Mouse (Mus musculus): ENCODE data around the gene Ocln. TPM values are rescaled to one million over a fixed set of nuclear protein-coding genes. Genes with fewer than 3 reads are reported as not detected.
"Not testable (repeated sequence)": the region's sequence is repeated elsewhere in the genome, so short reads cannot be mapped to it uniquely, and the experiment has no call there.

The Ocln gene
- polyA plus RNA-seq, 1 experiment: 14.6 TPM

DNA sequence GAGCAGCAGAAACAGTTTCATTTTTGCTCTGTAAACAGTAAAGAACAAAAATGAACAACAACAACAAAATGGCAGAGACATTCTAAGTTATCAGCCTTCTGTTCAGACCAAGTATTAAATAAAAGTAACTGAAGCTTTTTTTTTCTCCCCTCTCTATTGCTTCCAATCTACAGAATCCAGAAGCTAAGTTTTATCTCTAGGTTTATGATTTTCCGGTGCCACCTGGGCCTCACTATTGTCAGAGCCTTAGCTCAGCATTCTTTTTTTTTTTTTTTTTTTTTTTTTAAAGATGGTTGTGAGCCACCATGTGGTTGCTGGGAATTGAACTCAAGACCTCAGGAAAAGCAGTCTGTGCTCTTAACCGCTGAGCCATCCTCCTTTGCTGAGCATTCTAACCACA lies 39.7 kb downstream of the Ocln start:
- H3K27me3 ChIP-seq (ENCODE audit: control insufficient read depth, insufficient read depth, low read length, poor library complexity, severe bottlenecking): no peaks in the 10 kb centered on the region
- H3K4me3 ChIP-seq (ENCODE audit: low read depth, low read length): no peak overlapping the region
- TF ChIP-seq CTCF (IDR thresholded peaks at IDR 0.05; ENCODE audit: low read depth, low read length) (no peak), POLR2A (IDR thresholded peaks at IDR 0.05; ENCODE audit: insufficient read depth, low read length) (no peak), EP300 (IDR thresholded peaks at IDR 0.05; ENCODE audit: insufficient read depth, low read depth, low read length) (no peak)
- no peaks in the 10 kb centered on the region for H3K9me3 ChIP-seq (replicated peaks; ENCODE audit: control insufficient read depth, insufficient read depth, low read length, poor library complexity, severe bottlenecking)
- no peak overlapping the region for H3K27ac ChIP-seq (ENCODE audit: insufficient read depth, low read length)
- no peak overlapping the region for H3K9ac ChIP-seq (ENCODE audit: low read depth, poor library complexity, severe bottlenecking)
- H3K4me1 ChIP-seq (ENCODE audit: control insufficient read depth, insufficient read depth, low read length): no peaks in the 10 kb centered on the region
- no peaks in the 10 kb centered on the region for H3K36me3 ChIP-seq (ENCODE audit: control insufficient read depth, insufficient read depth, low read length, poor library complexity, severe bottlenecking)

DNA sequence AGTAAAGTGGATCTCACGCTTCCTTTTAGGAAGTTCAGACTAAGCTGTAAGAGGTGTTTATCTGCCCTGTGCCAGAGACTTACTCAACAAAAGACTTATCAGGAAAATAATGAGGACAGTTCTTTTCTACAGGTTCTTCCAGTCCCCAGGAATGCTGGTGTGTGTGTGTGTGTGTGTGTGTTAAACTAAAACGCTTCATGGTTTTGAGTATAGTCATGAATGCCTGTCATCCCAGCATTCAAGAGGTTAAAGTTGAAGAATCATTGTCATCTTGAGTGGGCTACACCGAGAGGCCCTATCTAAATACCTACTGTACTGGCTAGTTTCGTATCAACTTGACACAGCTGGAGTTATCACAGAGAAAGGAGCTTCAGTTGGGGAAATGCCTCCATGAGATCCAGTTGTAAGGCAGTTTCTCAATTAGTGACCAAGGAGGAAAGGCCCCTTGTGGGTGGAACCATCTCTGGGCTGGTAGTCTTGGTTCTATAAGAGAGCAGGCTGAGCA lies 40.6 kb downstream of the Ocln start:
- Histone ChIP-seq H3K36me3 (ENCODE audit: control insufficient read depth, insufficient read depth, low read length, poor library complexity, severe bottlenecking) (no peaks in the 10 kb centered on the region), H3K27ac (ENCODE audit: insufficient read depth, low read length) (no peak overlapping the region), H3K9ac (ENCODE audit: low read depth, poor library complexity, severe bottlenecking) (no peak overlapping the region), H3K4me3 (ENCODE audit: low read depth, low read length) (no peak overlapping the region), H3K4me1 (ENCODE audit: control insufficient read depth, insufficient read depth, low read length) (no peaks in the 10 kb centered on the region), H3K27me3 (ENCODE audit: control insufficient read depth, insufficient read depth, low read length, poor library complexity, severe bottlenecking) (no peaks in the 10 kb centered on the region), H3K9me3 (replicated peaks; ENCODE audit: control insufficient read depth, insufficient read depth, low read length, poor library complexity, severe bottlenecking) (no peaks in the 10 kb centered on the region)
- no peak for TF ChIP-seq POLR2A (IDR thresholded peaks at IDR 0.05; ENCODE audit: insufficient read depth, low read length)
- TF ChIP-seq CTCF (IDR thresholded peaks at IDR 0.05; ENCODE audit: low read depth, low read length): no peak
- no peak for TF ChIP-seq EP300 (IDR thresholded peaks at IDR 0.05; ENCODE audit: insufficient read depth, low read depth, low read length)

DNA sequence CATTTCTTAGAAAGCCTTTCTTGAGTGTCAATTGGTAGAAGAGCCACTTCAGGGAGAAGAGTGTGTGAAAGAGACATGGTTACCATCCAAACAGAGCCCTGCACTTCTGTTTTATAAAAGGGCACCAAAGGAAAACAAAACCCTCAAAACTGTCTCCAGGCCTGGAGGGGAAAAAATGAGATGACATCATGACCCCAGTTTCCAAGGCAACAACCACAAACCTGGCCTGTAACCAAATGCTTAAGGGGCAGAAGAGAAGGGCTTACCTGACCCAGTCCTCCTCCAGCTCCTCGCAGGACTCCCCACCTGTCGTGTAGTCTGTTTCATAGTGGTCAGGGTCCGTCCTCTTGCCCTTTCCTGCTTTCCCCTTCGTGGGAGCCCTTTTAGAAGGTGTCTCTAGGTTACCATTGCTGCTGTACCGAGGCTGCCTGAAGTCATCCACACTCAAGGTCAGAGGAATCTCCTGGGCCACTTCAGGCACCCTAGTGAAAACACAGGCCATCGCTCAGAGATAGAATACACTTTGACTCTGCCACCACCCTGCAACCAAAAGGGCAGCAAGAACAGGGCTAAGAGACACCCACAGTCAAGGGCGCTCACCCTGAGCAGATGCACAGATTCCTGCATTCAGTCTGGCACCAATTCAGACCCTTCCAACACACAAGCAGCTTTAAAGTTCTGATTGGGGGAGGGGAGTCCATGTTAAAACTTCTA lies 41.2 kb downstream of the Ocln start:
- no peaks in the 10 kb centered on the region for H3K36me3 ChIP-seq (ENCODE audit: control insufficient read depth, insufficient read depth, low read length, poor library complexity, severe bottlenecking)
- H3K27ac ChIP-seq (ENCODE audit: insufficient read depth, low read length): no peak overlapping the region
- no peaks in the 10 kb centered on the region for H3K27me3 ChIP-seq (ENCODE audit: control insufficient read depth, insufficient read depth, low read length, poor library complexity, severe bottlenecking)
- H3K9ac ChIP-seq (ENCODE audit: low read depth, poor library complexity, severe bottlenecking): no peak overlapping the region
- no peaks in the 10 kb centered on the region for H3K4me1 ChIP-seq (ENCODE audit: control insufficient read depth, insufficient read depth, low read length)
- no peaks in the 10 kb centered on the region for H3K9me3 ChIP-seq (replicated peaks; ENCODE audit: control insufficient read depth, insufficient read depth, low read length, poor library complexity, severe bottlenecking)
- TF ChIP-seq CTCF (IDR thresholded peaks at IDR 0.05; ENCODE audit: low read depth, low read length) (no peak), EP300 (IDR thresholded peaks at IDR 0.05; ENCODE audit: insufficient read depth, low read depth, low read length) (no peak)
- H3K4me3 ChIP-seq (ENCODE audit: low read depth, low read length): no peak overlapping the region

DNA sequence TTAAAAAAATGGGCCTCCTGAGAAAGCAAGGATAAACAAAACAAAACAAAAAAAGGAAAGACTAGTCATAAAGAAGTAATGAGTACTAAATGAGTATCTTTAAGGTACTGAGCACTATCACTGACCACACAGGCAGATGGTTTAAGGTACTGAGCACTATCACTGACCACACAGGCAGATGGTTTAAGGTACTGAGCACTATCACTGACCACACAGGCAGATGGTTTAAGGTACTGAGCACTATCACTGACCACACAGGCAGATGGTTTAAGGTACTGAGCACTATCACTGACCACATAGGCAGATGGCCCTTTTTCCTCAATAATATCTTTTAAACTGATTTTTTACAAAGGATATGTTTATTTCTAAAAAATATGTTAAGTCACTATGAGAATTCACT lies 52.9 kb downstream of the Ocln start:
- not testable (repeated sequence) for H3K4me1 ChIP-seq (ENCODE audit: control insufficient read depth, insufficient read depth, low read length); H3K27me3 ChIP-seq (ENCODE audit: control insufficient read depth, insufficient read depth, low read length, poor library complexity, severe bottlenecking); H3K9me3 ChIP-seq (replicated peaks; ENCODE audit: control insufficient read depth, insufficient read depth, low read length, poor library complexity, severe bottlenecking); H3K4me3 ChIP-seq (ENCODE audit: low read depth, low read length); H3K36me3 ChIP-seq (ENCODE audit: control insufficient read depth, insufficient read depth, low read length, poor library complexity, severe bottlenecking); H3K9ac ChIP-seq (ENCODE audit: low read depth, poor library complexity, severe bottlenecking); H3K27ac ChIP-seq (ENCODE audit: insufficient read depth, low read length)

DNA sequence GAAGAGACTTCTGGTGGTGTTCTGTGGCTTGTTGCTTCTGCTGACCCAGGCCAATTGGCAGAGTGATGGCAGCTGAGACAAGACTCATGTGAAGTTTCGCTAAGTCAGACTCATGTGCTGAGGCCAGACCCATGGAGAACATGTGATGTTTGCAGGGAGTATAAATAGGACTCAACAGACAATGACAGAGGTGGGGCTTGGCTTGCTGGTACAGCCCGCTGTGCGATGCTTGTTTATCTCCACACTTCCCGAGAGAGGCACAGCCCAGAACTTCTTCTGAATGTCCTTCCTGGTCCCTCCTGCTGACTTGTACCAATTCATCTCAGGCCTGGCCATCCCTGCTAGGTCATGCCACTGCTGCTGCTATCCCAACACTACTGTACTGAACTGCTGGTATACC lies 57.2 kb downstream of the Ocln start:
- H3K27ac ChIP-seq (ENCODE audit: insufficient read depth, low read length): no peak overlapping the region

DNA sequence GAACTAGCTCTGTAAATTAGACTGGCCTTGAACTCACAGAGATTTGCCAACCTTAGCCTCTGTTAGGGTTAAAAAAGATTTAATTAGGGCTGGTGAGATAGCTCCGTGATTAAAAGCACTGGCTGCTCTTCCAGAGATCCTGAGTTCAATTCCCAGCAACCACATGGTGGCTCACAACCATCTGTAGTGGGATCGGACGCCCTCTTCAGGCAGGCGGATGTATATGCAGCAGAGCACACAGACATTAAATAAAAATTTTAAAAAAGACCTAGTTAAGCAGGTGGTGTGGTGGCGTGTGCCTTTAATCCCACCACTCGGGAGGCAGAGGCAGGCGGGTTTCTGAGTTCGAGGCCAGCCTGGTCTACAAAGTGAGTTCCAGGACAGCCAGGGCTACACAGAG lies 58.1 kb downstream of the Ocln start:
- not testable (repeated sequence) for H3K9me3 ChIP-seq (replicated peaks; ENCODE audit: control insufficient read depth, insufficient read depth, low read length, poor library complexity, severe bottlenecking); H3K4me3 ChIP-seq (ENCODE audit: low read depth, low read length); H3K9ac ChIP-seq (ENCODE audit: low read depth, poor library complexity, severe bottlenecking); H3K4me1 ChIP-seq (ENCODE audit: control insufficient read depth, insufficient read depth, low read length); H3K27me3 ChIP-seq (ENCODE audit: control insufficient read depth, insufficient read depth, low read length, poor library complexity, severe bottlenecking); H3K36me3 ChIP-seq (ENCODE audit: control insufficient read depth, insufficient read depth, low read length, poor library complexity, severe bottlenecking); H3K27ac ChIP-seq (ENCODE audit: insufficient read depth, low read length)
- TF ChIP-seq CTCF (IDR thresholded peaks at IDR 0.05; ENCODE audit: low read depth, low read length): peak; percentile 48

More for the DNA sequence above, 57.2 kb downstream of the Ocln start:
- no peak overlapping the region for H3K4me3 ChIP-seq (ENCODE audit: low read depth, low read length)
- H3K9ac ChIP-seq (ENCODE audit: low read depth, poor library complexity, severe bottlenecking): no peak overlapping the region
- H3K36me3 ChIP-seq (ENCODE audit: control insufficient read depth, insufficient read depth, low read length, poor library complexity, severe bottlenecking): no peaks in the 10 kb centered on the region
- TF ChIP-seq POLR2A (IDR thresholded peaks at IDR 0.05; ENCODE audit: insufficient read depth, low read length): no peak
- no peak for TF ChIP-seq EP300 (IDR thresholded peaks at IDR 0.05; ENCODE audit: insufficient read depth, low read depth, low read length)
- TF ChIP-seq CTCF (IDR thresholded peaks at IDR 0.05; ENCODE audit: low read depth, low read length): no peak
- no peaks in the 10 kb centered on the region for H3K4me1 ChIP-seq (ENCODE audit: control insufficient read depth, insufficient read depth, low read length)
- H3K27me3 ChIP-seq (ENCODE audit: control insufficient read depth, insufficient read depth, low read length, poor library complexity, severe bottlenecking): no peaks in the 10 kb centered on the region
- no peaks in the 10 kb centered on the region for H3K9me3 ChIP-seq (replicated peaks; ENCODE audit: control insufficient read depth, insufficient read depth, low read length, poor library complexity, severe bottlenecking)
